Mouse (Mus musculus): Measurements from ENCODE around the gene 1110017D15Rik. TPM values are rescaled to one million over a fixed set of nuclear protein-coding genes. Genes with fewer than 3 reads are reported as not detected.
A peak's percentile ranks its signal among the peaks of the same experiment; 100 is the strongest.
"Not testable (repeated sequence)": the region's sequence is repeated elsewhere in the genome, so short reads cannot be mapped to it uniquely, and the experiment has no call there.

The 1110017D15Rik gene
- polyA plus RNA-seq, 1 experiment, result 1.7 TPM

DNA sequence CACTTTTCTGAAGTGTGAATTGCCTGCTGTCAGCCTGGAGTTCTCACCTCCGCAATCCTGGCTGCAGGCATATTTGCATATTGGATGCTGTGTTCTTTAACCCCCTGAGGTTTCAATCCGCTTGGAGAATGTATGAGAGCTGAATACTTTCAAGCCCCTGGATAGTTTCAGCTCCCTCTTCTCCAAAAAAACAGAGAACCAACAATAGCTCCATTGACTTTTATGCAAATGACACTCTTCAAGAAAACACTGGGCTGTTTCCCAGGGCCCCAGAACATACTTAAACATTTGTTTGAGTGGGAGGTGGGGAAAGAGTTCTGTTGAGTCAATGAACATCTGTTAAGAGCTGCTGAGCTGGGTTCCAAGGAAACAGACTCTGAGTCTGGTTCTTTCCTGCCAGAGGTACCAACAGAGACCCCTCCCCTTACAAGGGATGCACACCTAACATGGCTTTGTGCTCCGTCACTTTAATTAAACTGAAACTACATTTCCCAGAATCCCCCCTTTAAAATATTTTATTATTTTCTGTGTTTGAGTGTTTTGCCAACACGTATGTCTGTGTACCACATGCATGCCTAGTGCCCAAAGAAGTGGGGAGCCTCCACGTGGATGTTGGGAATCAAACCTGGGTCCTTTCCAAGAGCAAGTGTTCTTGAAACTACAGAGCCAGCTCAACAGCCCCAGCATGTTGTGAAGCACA is 46.3 kb downstream of the 1110017D15Rik start:
- H3K27ac ChIP-seq (ENCODE audit: control insufficient read depth, insufficient read depth, low read length), result no peak overlapping the region
- no peak for DNase-seq
- no peak overlapping the region for H3K4me3 ChIP-seq (ENCODE audit: control insufficient read depth, insufficient read depth, low read length)
- H3K27me3 ChIP-seq (ENCODE audit: control insufficient read depth, insufficient read depth, low read length), result no peaks in the 10 kb centered on the region
- TF ChIP-seq POLR2A (IDR thresholded peaks at IDR 0.05; ENCODE audit: control insufficient read depth, extremely low read depth, insufficient read depth, low read length, poor library complexity), result no peak
- TF ChIP-seq CTCF (IDR thresholded peaks at IDR 0.05; ENCODE audit: borderline replicate concordance, control insufficient read depth, extremely low read depth, insufficient read depth, low read length, poor library complexity), result no peak
- WGBS, result 94% methylated on average over 5 of the region's 5 CpGs
- no peaks in the 10 kb centered on the region for H3K36me3 ChIP-seq (ENCODE audit: control insufficient read depth, insufficient read depth, low read length)
- no peaks in the 10 kb centered on the region for H3K4me1 ChIP-seq (replicated peaks; ENCODE audit: control insufficient read depth, insufficient read depth, low read length)

DNA sequence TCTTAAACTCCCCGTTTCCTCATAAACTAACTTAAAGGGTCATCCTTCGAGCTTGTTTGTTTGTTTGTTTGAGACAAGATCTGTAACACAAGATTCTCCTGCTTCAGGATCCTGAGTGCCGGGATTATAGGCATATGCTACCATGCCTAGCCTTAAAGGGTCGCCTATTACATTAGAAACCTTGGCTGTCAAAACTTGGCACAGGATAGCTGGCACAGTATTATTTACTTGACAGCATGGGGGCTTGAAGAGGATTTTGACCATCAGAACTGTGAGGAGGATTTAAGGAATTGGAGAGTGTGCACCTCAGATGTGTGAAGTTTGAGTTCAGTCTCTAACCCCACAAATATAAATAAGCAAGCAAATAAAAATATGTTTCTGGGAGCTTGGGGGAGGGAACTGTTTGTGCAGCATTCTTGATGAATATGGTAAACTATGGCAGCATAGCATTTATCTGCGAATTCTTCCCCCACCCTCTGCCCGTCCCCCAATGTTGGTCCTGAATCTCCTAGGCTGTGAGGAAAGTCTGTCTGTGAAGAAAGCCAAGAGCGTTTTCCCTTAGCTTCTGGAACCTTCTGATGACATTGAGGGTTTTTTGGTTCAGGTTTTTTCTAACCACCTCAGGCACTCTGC is 47.0 kb downstream of the 1110017D15Rik start:
- 96% methylated on average over 7 of the region's 7 CpGs for WGBS
- no peaks in the 10 kb centered on the region for H3K27me3 ChIP-seq (ENCODE audit: control insufficient read depth, insufficient read depth, low read length)
- DNase-seq, result no peak
- H3K36me3 ChIP-seq (ENCODE audit: control insufficient read depth, insufficient read depth, low read length), result no peaks in the 10 kb centered on the region
- H3K27ac ChIP-seq (ENCODE audit: control insufficient read depth, insufficient read depth, low read length), result no peak overlapping the region
- no peak overlapping the region for H3K4me3 ChIP-seq (ENCODE audit: control insufficient read depth, insufficient read depth, low read length)
- TF ChIP-seq CTCF (IDR thresholded peaks at IDR 0.05; ENCODE audit: borderline replicate concordance, control insufficient read depth, extremely low read depth, insufficient read depth, low read length, poor library complexity) (no peak), POLR2A (IDR thresholded peaks at IDR 0.05; ENCODE audit: control insufficient read depth, extremely low read depth, insufficient read depth, low read length, poor library complexity) (no peak)
- no peaks in the 10 kb centered on the region for H3K4me1 ChIP-seq (replicated peaks; ENCODE audit: control insufficient read depth, insufficient read depth, low read length)

DNA sequence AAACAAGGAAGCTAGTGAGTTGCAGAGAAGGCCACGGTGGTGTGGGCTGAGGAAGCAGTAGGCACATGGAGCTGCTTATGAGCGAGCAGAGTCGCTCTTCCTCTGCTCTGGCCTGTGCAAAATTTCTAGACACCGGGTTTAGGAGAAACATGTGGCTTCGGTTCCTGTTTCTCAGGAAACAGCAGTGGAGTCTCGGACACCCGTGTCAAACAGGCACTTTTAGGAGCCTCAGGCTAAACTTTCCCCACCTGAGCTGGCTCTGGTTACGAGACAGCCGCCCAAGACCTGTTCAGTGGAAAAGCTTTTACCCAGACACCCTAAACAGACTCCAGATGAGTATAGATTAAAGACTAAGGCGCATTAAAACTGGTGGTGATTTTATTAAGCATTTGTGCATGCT is 47.9 kb downstream of the 1110017D15Rik start:
- TF ChIP-seq POLR2A (IDR thresholded peaks at IDR 0.05; ENCODE audit: control insufficient read depth, extremely low read depth, insufficient read depth, low read length, poor library complexity) (no peak), CTCF (IDR thresholded peaks at IDR 0.05; ENCODE audit: borderline replicate concordance, control insufficient read depth, extremely low read depth, insufficient read depth, low read length, poor library complexity) (no peak)
- 61% methylated on average over 10 of the region's 10 CpGs for WGBS
- no peaks in the 10 kb centered on the region for H3K27me3 ChIP-seq (ENCODE audit: control insufficient read depth, insufficient read depth, low read length)
- no peaks in the 10 kb centered on the region for H3K4me1 ChIP-seq (replicated peaks; ENCODE audit: control insufficient read depth, insufficient read depth, low read length)
- no peak for DNase-seq
- no peak overlapping the region for H3K27ac ChIP-seq (ENCODE audit: control insufficient read depth, insufficient read depth, low read length)
- no peak overlapping the region for H3K4me3 ChIP-seq (ENCODE audit: control insufficient read depth, insufficient read depth, low read length)
- H3K36me3 ChIP-seq (ENCODE audit: control insufficient read depth, insufficient read depth, low read length), result no peaks in the 10 kb centered on the region

DNA sequence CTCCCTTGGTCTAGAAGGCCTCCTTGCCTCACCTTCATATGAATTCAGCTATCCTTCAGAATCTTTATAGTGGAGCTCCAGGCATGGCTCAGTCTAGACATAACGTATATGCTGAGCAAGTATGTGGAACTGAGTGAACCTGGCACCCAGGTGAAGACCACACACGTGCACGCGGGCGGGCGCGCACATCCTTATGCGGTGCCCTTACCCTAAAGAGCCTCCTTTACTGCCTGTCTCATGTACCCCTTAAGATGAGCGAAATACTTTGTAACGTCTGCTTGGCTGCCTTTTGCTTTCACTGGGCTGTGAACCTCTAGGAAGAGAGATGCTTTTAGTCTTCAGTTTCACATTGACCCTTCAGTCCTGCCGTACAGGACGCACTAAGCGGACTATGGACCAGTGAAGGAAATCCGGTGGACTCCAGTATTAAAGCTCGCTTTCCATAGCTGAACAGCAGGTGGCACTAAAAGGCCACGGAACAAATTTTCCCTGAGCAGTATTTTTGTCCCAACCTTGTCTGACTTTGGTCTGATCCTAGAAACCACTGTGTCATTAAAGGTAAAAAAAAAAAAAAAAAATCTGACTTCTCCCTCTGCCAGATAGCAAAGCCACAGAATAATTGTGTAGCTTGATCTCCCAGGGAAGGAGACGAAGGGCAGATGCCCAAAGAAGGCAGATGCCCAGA is 48.6 kb downstream of the 1110017D15Rik start:
- Histone ChIP-seq H3K36me3 (ENCODE audit: control insufficient read depth, insufficient read depth, low read length) (no peaks in the 10 kb centered on the region), H3K4me3 (ENCODE audit: control insufficient read depth, insufficient read depth, low read length) (no peak overlapping the region), H3K4me1 (replicated peaks; ENCODE audit: control insufficient read depth, insufficient read depth, low read length) (peaks cover 2% of the 10 kb centered on the region), H3K27me3 (ENCODE audit: control insufficient read depth, insufficient read depth, low read length) (no peaks in the 10 kb centered on the region), H3K27ac (ENCODE audit: control insufficient read depth, insufficient read depth, low read length) (no peak overlapping the region)
- DNase-seq, result peak; percentile 29
- TF ChIP-seq POLR2A (IDR thresholded peaks at IDR 0.05; ENCODE audit: control insufficient read depth, extremely low read depth, insufficient read depth, low read length, poor library complexity), result no peak
- TF ChIP-seq CTCF (IDR thresholded peaks at IDR 0.05; ENCODE audit: borderline replicate concordance, control insufficient read depth, extremely low read depth, insufficient read depth, low read length, poor library complexity), result no peak
- 54% methylated on average over 17 of the region's 17 CpGs for WGBS

DNA sequence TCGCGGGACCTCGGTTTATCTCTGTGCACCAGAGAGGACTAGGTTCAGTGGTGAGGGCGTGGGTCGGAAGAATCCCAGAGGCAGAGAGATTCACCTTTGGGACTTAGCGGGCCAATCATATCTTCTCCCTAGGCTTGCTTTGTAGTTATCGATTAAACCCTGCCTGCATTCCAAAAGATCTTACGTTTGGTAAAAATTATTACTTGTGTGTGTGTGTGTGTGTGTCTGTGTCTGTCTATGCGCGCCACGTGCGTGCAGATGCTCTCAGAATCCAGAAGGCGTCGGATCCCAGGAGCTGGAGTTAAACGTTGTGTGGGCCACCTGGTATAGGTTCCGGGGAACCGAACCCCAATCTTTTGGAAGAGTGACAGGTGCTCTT is 51.9 kb downstream of the 1110017D15Rik start:
- TF ChIP-seq POLR2A (IDR thresholded peaks at IDR 0.05; ENCODE audit: control insufficient read depth, extremely low read depth, insufficient read depth, low read length, poor library complexity) (no peak), CTCF (IDR thresholded peaks at IDR 0.05; ENCODE audit: borderline replicate concordance, control insufficient read depth, extremely low read depth, insufficient read depth, low read length, poor library complexity) (no peak)
- peaks cover 5% of the 10 kb centered on the region for H3K4me1 ChIP-seq (replicated peaks; ENCODE audit: control insufficient read depth, insufficient read depth, low read length)
- H3K27ac ChIP-seq (ENCODE audit: control insufficient read depth, insufficient read depth, low read length), result no peak overlapping the region
- 21% methylated on average over 17 of the region's 17 CpGs for WGBS
- DNase-seq, result no peak
- no peaks in the 10 kb centered on the region for H3K27me3 ChIP-seq (ENCODE audit: control insufficient read depth, insufficient read depth, low read length)
- peak overlapping the region; percentile 63 for H3K4me3 ChIP-seq (ENCODE audit: control insufficient read depth, insufficient read depth, low read length)
- H3K36me3 ChIP-seq (ENCODE audit: control insufficient read depth, insufficient read depth, low read length), result no peaks in the 10 kb centered on the region

DNA sequence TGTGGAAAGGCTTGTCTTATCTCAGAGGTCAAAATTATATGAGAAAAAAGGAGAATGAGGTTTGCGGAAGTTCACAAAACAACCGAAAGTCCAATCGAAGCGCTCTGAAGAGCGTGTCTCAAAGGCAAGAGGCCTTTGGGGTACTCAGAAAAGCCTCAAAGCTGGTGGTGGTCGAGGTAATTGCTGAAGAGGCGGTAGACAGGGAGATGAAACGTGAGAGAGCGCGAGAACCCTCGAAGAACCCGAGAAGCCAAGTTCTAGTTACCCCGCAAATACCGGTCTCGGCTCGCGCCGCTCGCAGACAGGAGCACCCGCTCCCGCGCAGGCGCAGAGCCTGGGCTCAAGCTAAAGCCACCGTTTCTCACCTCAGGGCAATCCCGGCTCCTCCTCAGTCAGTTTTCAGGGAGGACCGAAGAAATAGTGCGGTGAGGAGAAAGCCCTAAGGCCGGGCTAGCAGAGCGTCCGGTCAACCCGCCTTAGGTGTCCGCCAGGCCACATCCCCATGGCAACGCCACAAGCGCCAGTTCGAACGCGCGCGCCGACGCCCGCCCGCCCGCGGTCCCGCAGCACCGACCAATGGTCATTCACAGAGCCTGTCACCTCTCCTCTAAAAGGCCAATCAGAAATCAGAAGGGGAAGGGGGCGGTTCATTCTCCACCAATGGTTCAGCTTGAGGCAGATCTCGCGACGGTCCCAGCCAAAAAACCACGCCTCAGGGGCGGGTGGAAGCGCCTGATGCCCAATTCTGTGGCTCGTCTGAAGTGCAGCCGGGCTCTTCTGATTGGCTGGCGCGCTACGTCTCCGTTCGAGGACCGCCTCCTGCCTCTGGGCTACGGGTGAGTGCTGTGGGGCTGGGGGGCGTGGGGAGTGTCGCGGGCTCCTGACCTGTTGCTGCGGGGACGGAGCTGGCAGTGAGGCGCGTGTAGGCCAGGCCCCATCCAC is 52.5 kb downstream of the 1110017D15Rik start, which contains the start of the genes Kif24 and Nudt2:
Kif24 (minus strand) TSS at position 543 of the 942 bp plus-strand sequence.
Nudt2 (plus strand) TSS at position 807 of the 942 bp plus-strand sequence.
- peak within 1 kb of the TSS; percentile 18; the same call in 1 of the 2 replicates for H3K27ac ChIP-seq (ENCODE audit: control insufficient read depth, insufficient read depth, low read length)
- H3K4me1 ChIP-seq (replicated peaks; ENCODE audit: control insufficient read depth, insufficient read depth, low read length), result peaks cover 5% of the 10 kb centered on the region
- H3K27me3 ChIP-seq (ENCODE audit: control insufficient read depth, insufficient read depth, low read length), result no peaks in the 10 kb centered on the region
- under 1% methylated on average over 70 of the region's 70 CpGs for WGBS
- TF ChIP-seq CTCF (IDR thresholded peaks at IDR 0.05; ENCODE audit: borderline replicate concordance, control insufficient read depth, extremely low read depth, insufficient read depth, low read length, poor library complexity), result peak; percentile 59; the same call in 1 of the 2 replicates
- TF ChIP-seq POLR2A (IDR thresholded peaks at IDR 0.05; ENCODE audit: control insufficient read depth, extremely low read depth, insufficient read depth, low read length, poor library complexity), result peak; percentile 34; the same call in 1 of the 2 replicates
- H3K4me3 ChIP-seq (ENCODE audit: control insufficient read depth, insufficient read depth, low read length), result peak within 1 kb of the TSS; percentile 73
- no peaks in the 10 kb centered on the region for H3K36me3 ChIP-seq (ENCODE audit: control insufficient read depth, insufficient read depth, low read length)
- peak; percentile 98 for DNase-seq

DNA sequence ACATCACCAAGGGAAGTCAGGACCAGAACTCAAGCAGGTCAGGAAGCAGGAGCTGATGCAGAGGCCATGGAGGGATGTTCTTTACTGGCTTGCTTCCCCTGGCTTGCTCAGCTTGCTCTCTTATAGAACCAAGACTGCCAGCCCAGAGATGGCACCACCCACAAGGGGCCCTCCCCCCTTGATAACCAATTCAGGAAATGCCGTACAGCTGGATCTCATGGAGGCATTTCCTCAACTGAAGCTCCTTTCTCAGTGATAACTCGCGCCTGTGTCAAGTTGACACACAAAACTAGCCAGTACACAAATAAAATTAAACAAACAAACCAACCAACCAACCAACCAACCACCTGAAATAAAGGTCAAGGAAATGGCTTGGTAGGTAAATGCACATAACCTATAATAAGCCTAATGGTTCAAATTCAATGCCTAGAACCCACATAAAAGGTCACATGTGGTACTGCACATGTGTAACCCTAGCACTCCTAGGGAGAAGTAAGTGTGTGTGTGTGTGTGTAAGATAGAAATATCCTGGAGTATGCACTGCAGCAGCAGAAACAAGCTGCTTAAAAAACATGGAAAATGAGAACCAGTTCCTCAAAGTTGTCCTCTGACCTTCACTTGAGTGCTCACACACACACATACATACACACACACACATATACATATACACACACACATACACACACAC is 53.9 kb downstream of the 1110017D15Rik start:
- peak; percentile 26 for DNase-seq
- not testable (repeated sequence) for H3K27ac ChIP-seq (ENCODE audit: control insufficient read depth, insufficient read depth, low read length); H3K36me3 ChIP-seq (ENCODE audit: control insufficient read depth, insufficient read depth, low read length); H3K4me1 ChIP-seq (replicated peaks; ENCODE audit: control insufficient read depth, insufficient read depth, low read length); H3K4me3 ChIP-seq (ENCODE audit: control insufficient read depth, insufficient read depth, low read length); H3K27me3 ChIP-seq (ENCODE audit: control insufficient read depth, insufficient read depth, low read length)
- 13% methylated on average over 3 of the region's 3 CpGs for WGBS

Measured in thymus, adult 2 months (tissue).